Mouse (Mus musculus) kidney, adult 2 months (tissue): ENCODE results near the gene Rabl3. TPM values are rescaled to one million over a fixed set of nuclear protein-coding genes. Genes with fewer than 3 reads are reported as not detected.
A peak's percentile ranks its signal among the peaks of the same experiment; 100 is the strongest.

Source experiments
- DNase-seq: peaks from one replicate; pipeline ENCODE4 v3.0.0; 2021
- H3K27ac ChIP-seq: fragments of 200-500 bp; 2 replicates; pipeline ENCODE4 v1.5.1; 2012; ENCODE audit warnings: low read depth, low read length, control low read depth, inconsistent platforms; ENCODE audit not compliant: insufficient read depth
- H3K27me3 ChIP-seq: fragments of 200-500 bp; replicated peaks from 2 replicates; pipeline ENCODE4 v1.6.1; 2012; ENCODE audit warnings: mild to moderate bottlenecking, moderate library complexity, low read length, inconsistent platforms; ENCODE audit not compliant: control insufficient read depth, insufficient read depth
- H3K36me3 ChIP-seq: fragments of 200-500 bp; 2 replicates; pipeline ENCODE4 v1.6.1; 2012; ENCODE audit warnings: mild to moderate bottlenecking, moderate library complexity, low read length, inconsistent platforms; ENCODE audit not compliant: control insufficient read depth, insufficient read depth
- H3K4me1 ChIP-seq: fragments of 200-500 bp; 2 replicates; pipeline ENCODE4 v1.6.1; 2011; ENCODE audit warnings: low read length; ENCODE audit not compliant: control insufficient read depth, insufficient read depth
- H3K4me3 ChIP-seq: fragments of 200-500 bp; 2 replicates; pipeline ENCODE4 v1.5.1; 2011; ENCODE audit warnings: mild to moderate bottlenecking, low read depth, low read length, control low read depth; ENCODE audit not compliant: insufficient read depth
- CTCF ChIP-seq: fragments of 200-500 bp; conservative IDR thresholded peaks from 2 replicates; pipeline ENCODE4 v1.5.1; 2011; ENCODE audit warnings: low read depth, mild to moderate bottlenecking, control low read depth, low read length, moderate library complexity, mixed read lengths; ENCODE audit not compliant: insufficient read depth, insufficient read length
- POLR2A ChIP-seq: fragments of 200-500 bp; IDR thresholded peaks from one replicate; pipeline ENCODE4 v1.6.1; 2011; ENCODE audit warnings: low read depth, low read length, control low read depth
- WGBS: fragments of 180-500 bp; shearing (Covaris S2); methylation state at CpG from one replicate; pipeline ENCODE4 v1.1.7; 2018; 5-methylcytosine and 5-hydroxymethylcytosine counted together
- polyA plus RNA-seq: library from polyadenylated mRNA; depleted of rRNA; stranded (reverse); fragments of >200 nt; gene quantifications from 2 replicates; pipeline ENCODE4 v1.2.3, GENCODE M21; 2012

The Rabl3 gene
- polyA plus RNA-seq, 1 experiment, result 4.2 TPM

- H3K36me3 ChIP-seq, result no peaks in the 10 kb centered on the region; the same call in 1 of the 2 replicates
- peak overlapping the region; percentile 60 for H3K4me3 ChIP-seq
- TF ChIP-seq CTCF (no peak), POLR2A (no peak)
- peak; percentile 33 for DNase-seq
- 54% methylated on average over 4 of the region's 4 CpGs for WGBS
- peaks cover 21% of the 10 kb centered on the region for H3K4me1 ChIP-seq
- no peaks in the 10 kb centered on the region for H3K27me3 ChIP-seq
- H3K27ac ChIP-seq, result peak overlapping the region; percentile 100
Measured at GRCm38 (mm10) chr16:37580651-37581050, 41.0 kb downstream of the Rabl3 start.

DNA sequence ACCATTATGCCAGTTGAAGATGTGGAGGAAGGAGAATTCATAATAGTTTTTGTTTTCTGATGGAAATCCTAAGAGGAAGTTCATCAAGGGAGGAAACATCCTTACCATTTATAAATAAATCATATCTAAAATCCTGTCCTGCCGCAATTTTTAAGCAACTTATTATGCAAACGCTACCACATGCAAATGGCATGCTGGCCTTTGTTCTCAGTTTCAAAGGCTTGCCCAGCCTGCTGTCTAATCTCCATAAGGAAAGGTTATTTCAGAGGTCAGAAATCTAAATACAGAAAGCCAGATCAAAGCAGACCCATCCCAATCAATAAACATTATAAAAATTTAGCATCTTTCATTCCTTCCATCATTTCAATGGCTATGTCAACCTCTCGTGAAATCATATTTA lies 42.2 kb downstream of the Rabl3 start:
- Histone ChIP-seq H3K4me1 (peaks cover 21% of the 10 kb centered on the region), H3K36me3 (no peaks in the 10 kb centered on the region; the same call in 1 of the 2 replicates), H3K27ac (peak overlapping the region; percentile 100), H3K4me3 (peak overlapping the region; percentile 61), H3K27me3 (no peaks in the 10 kb centered on the region)
- TF ChIP-seq POLR2A, result no peak
- no peak for TF ChIP-seq CTCF
- WGBS, result 56% methylated on average over 3 of the region's 3 CpGs
- DNase-seq, result peak; percentile 58

DNA sequence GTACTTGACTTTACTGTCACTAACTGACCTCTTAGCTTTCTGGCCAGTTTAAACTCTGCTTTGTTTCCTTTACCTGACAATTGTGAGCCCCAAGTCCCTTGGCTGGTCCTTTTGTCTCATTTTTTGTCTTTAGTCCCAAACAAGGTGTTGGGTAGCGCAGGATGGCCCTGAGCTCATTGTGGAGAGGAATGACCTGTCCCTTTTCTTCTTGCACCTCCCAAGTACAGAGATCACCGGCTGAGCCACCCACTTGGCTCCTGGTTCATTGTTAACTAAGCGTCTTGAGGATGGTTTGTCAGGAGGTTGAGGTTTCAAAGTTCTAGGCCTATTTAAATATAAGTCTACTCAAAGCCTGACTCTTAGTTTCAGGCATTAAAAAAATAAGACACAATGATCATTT lies 43.6 kb downstream of the Rabl3 start:
- peaks cover 21% of the 10 kb centered on the region for H3K4me1 ChIP-seq
- no peak for TF ChIP-seq CTCF
- TF ChIP-seq POLR2A, result no peak
- peak overlapping the region; percentile 98 for H3K27ac ChIP-seq
- H3K27me3 ChIP-seq, result no peaks in the 10 kb centered on the region
- DNase-seq, result peak; percentile 90
- WGBS, result 74% methylated on average over 3 of the region's 3 CpGs
- no peaks in the 10 kb centered on the region; the same call in 1 of the 2 replicates for H3K36me3 ChIP-seq
- no peak overlapping the region for H3K4me3 ChIP-seq

DNA sequence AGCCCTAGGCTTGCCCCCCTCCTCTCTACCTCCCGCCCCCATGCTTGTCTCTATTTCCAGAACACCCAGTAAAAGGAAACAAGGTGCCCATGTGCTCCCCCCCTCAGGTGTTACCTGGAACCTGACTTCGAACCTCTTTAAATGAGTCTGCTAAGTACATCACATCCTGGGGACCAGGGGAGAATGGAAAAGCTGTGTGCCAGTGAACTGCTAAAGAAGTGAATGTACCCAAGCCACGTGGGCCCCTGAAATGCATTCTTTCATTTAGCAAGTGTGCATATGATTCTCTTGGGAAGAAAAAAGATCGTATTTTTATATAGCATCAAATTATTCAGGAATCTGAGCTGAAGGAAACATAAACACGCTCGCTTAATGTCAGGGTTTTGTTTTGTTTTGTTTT lies 44.1 kb downstream of the Rabl3 start:
- Histone ChIP-seq H3K4me1 (peaks cover 18% of the 10 kb centered on the region; the same call in 1 of the 2 replicates), H3K36me3 (no peaks in the 10 kb centered on the region; the same call in 1 of the 2 replicates), H3K27ac (peak overlapping the region; percentile 98), H3K4me3 (peak overlapping the region; percentile 53), H3K27me3 (no peaks in the 10 kb centered on the region)
- DNase-seq, result peak; percentile 20
- 35% methylated on average over 6 of the region's 6 CpGs for WGBS
- TF ChIP-seq POLR2A, result no peak
- TF ChIP-seq CTCF, result no peak

DNA sequence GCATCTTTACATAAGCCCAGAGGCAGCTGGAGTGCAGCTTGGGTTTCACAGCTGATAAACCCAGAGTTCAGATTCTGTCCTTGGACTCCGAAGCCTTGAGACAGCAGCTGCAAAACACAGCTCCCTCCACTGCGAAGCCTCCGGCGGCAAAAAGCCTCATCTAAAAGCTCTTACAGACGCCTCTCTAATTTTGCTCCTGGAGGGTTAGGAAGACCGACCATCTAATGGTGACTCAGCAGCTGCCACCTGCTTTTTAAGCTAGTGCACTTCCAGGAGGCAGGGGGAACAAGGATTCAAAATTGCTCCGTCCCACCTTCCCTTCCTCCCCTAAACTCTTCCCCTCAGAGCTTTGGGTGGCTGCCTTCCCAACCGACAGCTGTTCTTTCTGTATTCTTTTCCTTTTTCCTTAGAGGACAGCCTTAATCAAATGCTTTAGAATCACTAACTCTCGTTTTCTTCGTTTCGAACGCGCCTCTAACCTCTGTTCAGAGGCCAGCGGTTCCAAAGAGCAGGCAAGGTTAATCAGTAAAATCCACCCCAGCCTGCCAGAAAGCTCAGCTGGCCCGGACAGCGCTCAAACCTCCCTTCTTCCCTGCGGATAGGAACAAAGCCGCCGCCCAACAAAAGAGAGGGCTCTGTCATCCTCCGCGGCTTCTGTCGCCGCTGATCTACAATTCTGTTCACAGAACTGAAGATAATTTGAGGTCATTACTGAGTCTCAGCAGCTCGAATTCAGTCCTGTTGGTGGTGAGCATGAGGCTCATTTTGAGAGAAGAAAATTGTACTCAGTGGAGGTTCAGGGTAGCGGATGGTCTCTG lies 44.7 kb downstream of the Rabl3 start:
- H3K4me3 ChIP-seq, result peak overlapping the region; percentile 53
- WGBS, result 6% methylated on average over 25 of the region's 25 CpGs
- no peaks in the 10 kb centered on the region for H3K27me3 ChIP-seq
- H3K27ac ChIP-seq, result peak overlapping the region; percentile 98
- peaks cover 15% of the 10 kb centered on the region; the same call in 1 of the 2 replicates for H3K4me1 ChIP-seq
- H3K36me3 ChIP-seq, result no peaks in the 10 kb centered on the region; the same call in 1 of the 2 replicates
- no peak for TF ChIP-seq CTCF
- TF ChIP-seq POLR2A, result no peak
- DNase-seq, result peak; percentile 93

DNA sequence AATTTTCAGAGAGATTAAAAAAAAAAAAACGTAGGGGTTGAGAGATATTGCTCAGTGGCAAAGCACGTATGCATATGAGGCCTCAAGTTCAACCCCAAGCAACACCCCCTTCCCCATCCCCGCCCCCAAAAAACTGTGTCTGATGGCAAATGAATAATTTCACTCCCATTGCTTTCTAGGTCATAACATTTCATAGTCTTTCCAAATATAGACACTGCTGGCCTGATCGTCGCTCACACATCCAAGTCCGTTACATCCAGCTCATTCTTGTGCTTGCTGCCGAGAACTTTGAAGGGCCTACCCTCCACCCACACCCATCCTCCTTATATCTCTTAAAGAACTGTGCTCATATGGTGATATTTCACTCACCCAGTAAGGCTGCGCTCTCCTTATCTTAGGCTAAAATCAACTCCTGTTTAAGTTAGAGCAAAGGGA lies 45.5 kb downstream of the Rabl3 start:
- H3K4me3 ChIP-seq, result no peak overlapping the region; the same call in 1 of the 2 replicates
- peak overlapping the region; percentile 35; the same call in 1 of the 2 replicates for H3K27ac ChIP-seq
- no peak for DNase-seq
- peaks cover 12% of the 10 kb centered on the region; the same call in 1 of the 2 replicates for H3K4me1 ChIP-seq
- no peaks in the 10 kb centered on the region; the same call in 1 of the 2 replicates for H3K36me3 ChIP-seq
- TF ChIP-seq CTCF, result no peak
- no peak for TF ChIP-seq POLR2A
- H3K27me3 ChIP-seq, result no peaks in the 10 kb centered on the region
- WGBS, result 63% methylated on average over 8 of the region's 8 CpGs

- 86% methylated on average over 3 of the region's 3 CpGs for WGBS
- TF ChIP-seq CTCF, result no peak
- no peak for TF ChIP-seq POLR2A
- peak; percentile 50 for DNase-seq
- Histone ChIP-seq H3K4me1 (no peaks in the 10 kb centered on the region), H3K4me3 (no peak overlapping the region), H3K27me3 (no peaks in the 10 kb centered on the region), H3K36me3 (peaks cover 10% of the 10 kb centered on the region), H3K27ac (no peak overlapping the region)
Measured at GRCm38 (mm10) chr16:37590921-37591320, 51.2 kb downstream of the Rabl3 start.
